Mouse (Mus musculus): Measurements from ENCODE around the gene Zc3h6.

The Zc3h6 gene

GRCm38 (mm10) chr2:129035381-129035780 is 68.2 kb downstream of the Zc3h6 start:
- no peak for DNase-seq

- peak; percentile 18 for DNase-seq
Measured at GRCm38 (mm10) chr2:129038426-129038936, 71.3 kb downstream of the Zc3h6 start.

GRCm38 (mm10) chr2:129038937-129039631 is 71.9 kb downstream of the Zc3h6 start:
- peak; percentile 43 for DNase-seq

GRCm38 (mm10) chr2:129040567-129040966 is 73.4 kb downstream of the Zc3h6 start:
- peak; percentile 29 for DNase-seq

DNA sequence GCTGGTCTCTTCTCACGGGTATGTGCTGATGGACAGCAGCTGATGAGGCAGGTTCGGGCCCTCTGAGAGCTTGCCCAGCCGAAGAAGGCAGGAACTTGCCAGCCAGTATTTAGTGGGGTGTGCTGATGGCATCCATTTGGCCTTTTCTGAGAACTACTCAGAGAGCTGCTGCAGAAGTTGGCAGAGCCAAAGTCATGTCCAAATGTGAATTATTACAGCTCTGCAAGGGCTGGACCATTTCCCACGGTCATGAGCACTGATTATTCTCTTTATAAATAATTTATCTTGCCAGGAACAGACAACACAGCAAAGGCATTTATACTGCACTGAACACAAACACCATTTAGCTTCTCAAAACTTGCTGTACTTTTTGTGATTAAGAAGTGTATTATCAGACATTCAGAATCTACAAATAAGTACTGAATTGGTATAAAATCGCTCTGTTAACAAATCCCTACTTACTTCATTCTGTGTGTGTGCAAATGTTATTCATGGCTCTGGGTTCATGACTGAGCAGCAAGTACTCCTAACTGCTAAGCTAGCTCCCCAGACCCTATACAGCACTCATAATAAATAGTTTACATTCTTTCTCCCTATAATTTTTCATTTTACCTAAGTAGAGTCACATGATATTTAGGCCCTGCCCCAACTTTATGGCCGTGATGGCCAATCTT is 79.1 kb downstream of the Zc3h6 start:
- peak; percentile 59 for DNase-seq

- DNase-seq = peak; percentile 16
Measured at GRCm38 (mm10) chr2:129046846-129047196, 79.6 kb downstream of the Zc3h6 start.

GRCm38 (mm10) chr2:129047811-129048210 is 80.6 kb downstream of the Zc3h6 start, which contains the start of gene Vinac1:
Vinac1 (minus strand) TSS chr2:129048172.
- DNase-seq = no peak

DNA sequence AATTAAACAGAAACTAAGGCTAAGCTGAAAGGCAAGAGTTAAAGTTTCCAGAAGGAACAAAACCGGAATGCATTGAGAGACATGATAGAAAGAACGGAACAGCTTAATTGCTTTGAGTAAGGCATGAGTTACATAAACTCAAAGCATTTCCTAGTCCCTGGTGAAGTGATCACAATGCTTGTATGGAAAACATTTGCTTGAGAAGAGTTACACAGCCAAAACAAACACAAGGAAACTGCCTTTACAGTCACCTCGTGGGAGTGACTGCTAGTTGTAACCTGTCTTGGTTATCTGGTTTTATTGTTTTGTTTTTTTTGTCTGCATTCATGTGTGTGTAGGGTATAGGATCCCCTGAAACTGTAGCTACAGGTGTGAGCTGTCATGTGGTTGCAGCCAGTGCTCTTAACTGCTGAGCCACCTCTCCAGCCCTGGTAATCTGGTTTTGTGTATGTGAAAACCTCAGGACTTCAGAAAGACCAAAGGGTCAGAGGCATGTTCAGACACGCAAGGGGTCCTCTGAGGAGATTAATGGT is 85.3 kb downstream of the Zc3h6 start:
- no peak for DNase-seq

DNA sequence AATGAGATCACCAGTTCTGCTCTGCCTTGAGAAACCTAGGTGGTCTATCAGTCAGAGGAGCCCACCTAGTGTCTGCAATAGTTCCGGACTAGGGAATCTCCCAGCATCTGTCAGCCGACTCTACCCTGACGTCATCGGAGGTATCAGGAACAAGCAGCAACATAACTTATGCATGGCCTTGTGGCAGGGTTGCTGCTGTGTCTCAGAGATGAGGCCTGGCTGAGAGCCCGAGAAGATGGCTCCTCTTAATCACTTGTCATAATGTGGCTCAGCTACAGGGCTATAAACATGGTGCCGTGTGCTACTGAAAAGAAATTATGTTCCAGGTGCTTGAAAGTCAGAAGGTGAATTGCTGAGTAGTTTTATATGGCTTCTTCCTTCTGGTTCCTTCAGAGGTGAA is 88.5 kb downstream of the Zc3h6 start:
- DNase-seq = no peak

- peak; percentile 44 for DNase-seq
Measured at GRCm38 (mm10) chr2:129056597-129056996, 89.4 kb downstream of the Zc3h6 start.

GRCm38 (mm10) chr2:129057256-129057655 is 90.1 kb downstream of the Zc3h6 start:
- DNase-seq = no peak

GRCm38 (mm10) chr2:129057920-129058361 is 90.7 kb downstream of the Zc3h6 start:
- DNase-seq = no peak

- DNase-seq = no peak
Measured at GRCm38 (mm10) chr2:129061456-129062059, 94.4 kb downstream of the Zc3h6 start.

- DNase-seq = peak; percentile 79
Measured at GRCm38 (mm10) chr2:129065437-129066282, 98.5 kb downstream of the Zc3h6 start, which contains the start of gene Ttl. Ttl (plus strand) TSS chr2:129065942.

- DNase-seq = peak; percentile 69
Measured at GRCm38 (mm10) chr2:129066326-129066725, 99.1 kb downstream of the Zc3h6 start.

Data from lung, postnatal 10 days (tissue).